Mouse (Mus musculus): ENCODE results near the gene Nck2.
A peak's percentile ranks its signal among the peaks of the same experiment; 100 is the strongest.
"Not testable (repeated sequence)": the region's sequence is repeated elsewhere in the genome, so short reads cannot be mapped to it uniquely, and the experiment has no call there.

Gene Nck2

GRCm38 (mm10) chr1:43534060-43534760, 89.8 kb downstream of the Nck2 start:
- DNase-seq (ENCODE audit: low read depth, low spot score): no peak

GRCm38 (mm10) chr1:43535519-43536000, 91.2 kb downstream of the Nck2 start:
- DNase-seq (ENCODE audit: low read depth, low spot score): no peak

GRCm38 (mm10) chr1:43536266-43536665, 91.9 kb downstream of the Nck2 start:
- DNase-seq (ENCODE audit: low read depth, low spot score): no peak

GRCm38 (mm10) chr1:43537021-43537420, 92.6 kb downstream of the Nck2 start:
- no peak for DNase-seq (ENCODE audit: low read depth, low spot score)

- no peak for DNase-seq (ENCODE audit: low read depth, low spot score)
These were observed 93.1 kb downstream of the Nck2 start for GRCm38 (mm10) chr1:43537496-43537895.

- no peak for DNase-seq (ENCODE audit: low read depth, low spot score)
These were observed 94.3 kb downstream of the Nck2 start for GRCm38 (mm10) chr1:43538716-43539115.

- no peak for DNase-seq (ENCODE audit: low read depth, low spot score)
These were observed 95.5 kb downstream of the Nck2 start for GRCm38 (mm10) chr1:43539689-43540380.

GRCm38 (mm10) chr1:43542339-43542738, 98.0 kb downstream of the Nck2 start:
- no peak for DNase-seq (ENCODE audit: low read depth, low spot score)

- no peak for DNase-seq (ENCODE audit: low read depth, low spot score)
These were observed 103.3 kb downstream of the Nck2 start for GRCm38 (mm10) chr1:43547644-43548043.

- DNase-seq (ENCODE audit: low read depth, low spot score): no peak
These were observed 104.4 kb downstream of the Nck2 start for GRCm38 (mm10) chr1:43548749-43549148.

GRCm38 (mm10) chr1:43550525-43550924, 106.1 kb downstream of the Nck2 start:
- no peak for DNase-seq (ENCODE audit: low read depth, low spot score)

- DNase-seq (ENCODE audit: low read depth, low spot score): not testable (repeated sequence)
These were observed 109.8 kb downstream of the Nck2 start for GRCm38 (mm10) chr1:43553989-43554679.

GRCm38 (mm10) chr1:43555222-43555974, 111.0 kb downstream of the Nck2 start:
- peak; percentile 67 for DNase-seq (ENCODE audit: low read depth, low spot score)

GRCm38 (mm10) chr1:43558329-43558728, 114.0 kb downstream of the Nck2 start:
- no peak for DNase-seq (ENCODE audit: low read depth, low spot score)

GRCm38 (mm10) chr1:43559043-43559692, 114.8 kb downstream of the Nck2 start:
- DNase-seq (ENCODE audit: low read depth, low spot score): no peak

- no peak for DNase-seq (ENCODE audit: low read depth, low spot score)
These were observed 116.7 kb downstream of the Nck2 start for GRCm38 (mm10) chr1:43561085-43561484.

GRCm38 (mm10) chr1:43562002-43562666, 117.8 kb downstream of the Nck2 start:
- no peak for DNase-seq (ENCODE audit: low read depth, low spot score)

GRCm38 (mm10) chr1:43565260-43565659, 120.9 kb downstream of the Nck2 start:
- DNase-seq (ENCODE audit: low read depth, low spot score): no peak

GRCm38 (mm10) chr1:43566677-43567377, 122.4 kb downstream of the Nck2 start:
- DNase-seq (ENCODE audit: low read depth, low spot score): no peak

- DNase-seq (ENCODE audit: low read depth, low spot score): no peak
These were observed 124.4 kb downstream of the Nck2 start for GRCm38 (mm10) chr1:43568824-43569223.
